7 mouse cellular contexts compared by ENCODE assay signal in the genomic region with DNA sequence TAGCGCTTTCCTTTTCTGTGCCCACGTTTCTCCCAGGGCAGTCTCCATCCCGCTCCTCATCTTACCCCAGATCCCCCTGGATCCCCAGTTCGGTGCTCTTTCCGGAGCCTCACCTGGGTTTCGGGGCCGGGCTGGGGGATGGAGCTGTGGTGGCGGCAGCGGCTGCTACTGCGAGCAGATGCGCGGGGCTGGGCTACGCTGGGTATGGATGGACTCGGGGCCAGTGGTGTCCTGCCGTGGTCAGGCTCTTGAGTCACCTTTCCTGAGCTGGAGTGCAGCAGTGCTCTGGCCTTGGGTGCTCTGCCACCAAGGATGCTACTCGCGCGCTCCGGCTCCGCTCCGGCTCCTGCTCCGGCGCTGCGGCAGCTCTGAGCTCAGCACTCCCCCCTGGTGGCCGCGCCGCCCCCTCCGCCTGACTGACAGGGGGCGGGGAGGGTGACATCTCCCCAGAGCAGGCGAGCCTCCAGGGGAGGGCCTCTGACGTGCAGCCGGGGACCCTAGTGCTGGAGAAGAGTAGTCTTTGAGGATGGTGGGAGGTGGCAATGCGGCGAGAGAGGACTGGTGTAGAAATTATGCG. TPM values are rescaled to one million over a fixed set of nuclear protein-coding genes. Genes with fewer than 3 reads are reported as not detected.
A peak's percentile ranks its signal among the peaks of the same experiment; 100 is the strongest.
DNase-seq lines count a peak whose midpoint lies in the region; ATAC-seq and TF ChIP-seq lines count a peak whose summit lies in the region.

A gene (minus strand): TSS at position 404 of the 577 bp plus-strand sequence.

- H3K4me3 ChIP-seq in forebrain, embryonic 12.5 days (replicated peaks) = peak within 1 kb of the TSS; percentile 49
- H3K4me3 ChIP-seq in hindbrain, embryonic 11.5 days (ENCODE audit: low read depth, low read length) = peak within 1 kb of the TSS; percentile 43
- H3K4me3 ChIP-seq in left cerebral cortex, adult 2 months = peak within 1 kb of the TSS; percentile 83

- peaks cover 64% of the 10 kb centered on the region for H3K27me3 ChIP-seq in forebrain, embryonic 12.5 days
- peaks cover 39% of the 10 kb centered on the region for H3K27me3 ChIP-seq in hindbrain, embryonic 11.5 days (ENCODE audit: control insufficient read depth, insufficient read depth, low read length)

- ATAC-seq in forebrain, embryonic 12.5 days (ENCODE audit: low FRiP score) = peak; percentile 85
- ATAC-seq in hindbrain, embryonic 11.5 days (ENCODE audit: low FRiP score) = peak; percentile 77
- ATAC-seq in megakaryocyte-erythroid progenitor cell, adult 5-6 weeks (replicated peaks; ENCODE audit: low FRiP score, low TSS enrichment, poor library complexity, severe bottlenecking) = peak; percentile 84

- intact Hi-C loops in left cerebral cortex, adult 2 months (cut with DNase I) = loop anchor here (1.0 kb wide), 1 partner anchor 15 kb away; no protein-coding TSS in a partner anchor

- peak; percentile 80 for DNase-seq in Muller cell, postnatal 12 days (ENCODE audit: inconsistent ontology term)
- peak; percentile 87 for DNase-seq in brain, embryonic 14.5 days (ENCODE audit: low read depth)
- DNase-seq in hindbrain, embryonic 11.5 days (ENCODE audit: low spot score) = peak; percentile 82
- DNase-seq in left cerebral cortex, adult 2 months (ENCODE audit: extremely low spot score in 1 of 2, low spot score in 2 of 2) = peak; percentile 88 to 91
- DNase-seq in spleen, adult 12 weeks (ENCODE audit: low spot score) = peak; percentile 6

- H3K36me3 ChIP-seq in forebrain, embryonic 12.5 days (replicated peaks) = no peaks in the 10 kb centered on the region
- no peaks in the 10 kb centered on the region for H3K36me3 ChIP-seq in hindbrain, embryonic 11.5 days (ENCODE audit: control insufficient read depth, insufficient read depth, low read length)

- peak; percentile 74 for TF ChIP-seq CTCF in brain, embryonic 14.5 days (IDR thresholded peaks at IDR 0.05; ENCODE audit: borderline replicate concordance, extremely low read depth, insufficient read depth, insufficient read length)
- peak; percentile 86 for TF ChIP-seq CTCF in left cerebral cortex, adult 2 months (IDR thresholded peaks at IDR 0.05)

- H3K4me1 ChIP-seq in forebrain, embryonic 12.5 days = peaks cover 21% of the 10 kb centered on the region
- H3K4me1 ChIP-seq in hindbrain, embryonic 11.5 days (replicated peaks; ENCODE audit: control insufficient read depth, insufficient read depth, low read length) = peaks cover 8% of the 10 kb centered on the region

- peak within 1 kb of the TSS; percentile 84 for H3K4me2 ChIP-seq in forebrain, embryonic 12.5 days
- peak within 1 kb of the TSS; percentile 85 for H3K4me2 ChIP-seq in hindbrain, embryonic 11.5 days (replicated peaks; ENCODE audit: low read depth, low read length)

- H3K9ac ChIP-seq in forebrain, embryonic 12.5 days = peak within 1 kb of the TSS; percentile 57
- H3K9ac ChIP-seq in hindbrain, embryonic 11.5 days (ENCODE audit: low read depth, low read length) = peak within 1 kb of the TSS; percentile 37; the same call in 1 of the 2 replicates

- no peak within 1 kb of the TSS for H3K27ac ChIP-seq in forebrain, embryonic 12.5 days
- H3K27ac ChIP-seq in hindbrain, embryonic 11.5 days (ENCODE audit: low read depth, low read length) = no peak within 1 kb of the TSS
- peak within 1 kb of the TSS; percentile 97 for H3K27ac ChIP-seq in left cerebral cortex, adult 2 months

- TF ChIP-seq POLR2A in brain, embryonic 14.5 days (IDR thresholded peaks at IDR 0.05; ENCODE audit: borderline replicate concordance, extremely low read depth, insufficient read depth, insufficient read length, poor library complexity, severe bottlenecking) = no peak

- H3K9me3 ChIP-seq in forebrain, embryonic 12.5 days = no peaks in the 10 kb centered on the region
- H3K9me3 ChIP-seq in hindbrain, embryonic 11.5 days (ENCODE audit: control insufficient read depth, low read length) = no peaks in the 10 kb centered on the region

- WGBS in forebrain, embryonic 12.5 days = 1% methylated on average over 35 of the region's 35 CpGs
- WGBS in hindbrain, embryonic 11.5 days = 1% methylated on average over 35 of the region's 35 CpGs

RNA-seq across cellular contexts. Expression of the gene that starts here (rescaled TPM):
- polyA plus RNA-seq in brain, embryonic 14.5 days (2012; rRNA removed) = 45.8 and 73.6 TPM in 2 replicates
- polyA plus RNA-seq in forebrain, embryonic 12.5 days (2016; fragmentation: Nextera tagmentation; extraction: Ambion mirVana) = 2.7 and 3.6 TPM in 2 replicates
- polyA plus RNA-seq in hindbrain, embryonic 11.5 days (2014; fragmentation: Nextera tagmentation; extraction: Ambion mirVana) = 2.3 and 2.5 TPM in 2 replicates
- 100 to 1,000 TPM; 869 to 881 TPM for total RNA-seq in left cerebral cortex, adult 2 months (2021)
- not detected in 2 replicates for total RNA-seq in megakaryocyte-erythroid progenitor cell, adult 5-6 weeks (2014; fragmentation: Nextera tagmentation)
- not detected in 2 replicates for total RNA-seq in megakaryocyte-erythroid progenitor cell, adult 5-6 weeks (2017)

Comparison
In these comparisons a context has a peak if more than half of its experiments do, and no peak if none do; other contexts are left out.
1. RNA of the gene that starts here (total RNA-seq): 869 to 881 TPM in left cerebral cortex, adult 2 months; not detected in megakaryocyte-erythroid progenitor cell, adult 5-6 weeks; every median in the first group is over 100 times any median in the second.
2. RNA of the gene that starts here (polyA plus RNA-seq): 45.8 to 73.6 TPM in brain, embryonic 14.5 days; 2.7 to 3.6 TPM in forebrain, embryonic 12.5 days and 2.3 to 2.5 TPM in hindbrain, embryonic 11.5 days; every median in the first group is over 10 times any median in the second.
3. Peak in ATAC-seq in megakaryocyte-erythroid progenitor cell, adult 5-6 weeks; RNA of the gene not detected or under 1 TPM.
4. DNase-seq: peak in every context shown above with its lines; median percentile 90 in left cerebral cortex, adult 2 months; 87 in brain, embryonic 14.5 days; 82 in hindbrain, embryonic 11.5 days; 80 in Muller cell, postnatal 12 days; 6 in spleen, adult 12 weeks.
5. Peak in every context shown above with its lines, with median percentiles within 50 percentile points of each other: ATAC-seq and H3K4me3 ChIP-seq.